ENCODE assay signal across 10 mouse cellular contexts in genomic region chr3:37073211-37073610, GRCm38 (mm10). TPM values are rescaled to one million over a fixed set of nuclear protein-coding genes. Genes with fewer than 3 reads are reported as not detected.
DNase-seq lines count a peak whose midpoint lies in the region; ATAC-seq and TF ChIP-seq lines count a peak whose summit lies in the region.
"Had no signal": no experiment of that assay in that cellular context is flagged by ENCODE, and none has a peak within 500 bp of the region (broad histone marks: within the 10 kb centered on the region; RNA-seq: fewer than 3 reads in every experiment).

No protein-coding gene starts in this region.

- TF ChIP-seq CTCF in heart, postnatal 0 days (IDR thresholded peaks at IDR 0.05; ENCODE audit: low read depth) = peak; percentile 73
- TF ChIP-seq CTCF in liver, postnatal 0 days (IDR thresholded peaks at IDR 0.05; ENCODE audit: low read depth) = peak; percentile 61

- no peak for TF ChIP-seq EP300 in heart, postnatal 0 days (IDR thresholded peaks at IDR 0.05; ENCODE audit: low read depth)
- TF ChIP-seq EP300 in liver, postnatal 0 days (IDR thresholded peaks at IDR 0.05; ENCODE audit: low read depth) = no peak

- H3K4me3 ChIP-seq in heart, postnatal 0 days (ENCODE audit: low read depth, low read length) = no peak overlapping the region
- H3K4me3 ChIP-seq in liver, postnatal 0 days (ENCODE audit: low read depth, low read length) = no peak overlapping the region
- no peak overlapping the region for H3K4me3 ChIP-seq in neural tube, embryonic 15.5 days (replicated peaks)
- H3K4me3 ChIP-seq: neural tube, embryonic 12.5 days had no signal

- no peaks in the 10 kb centered on the region for H3K36me3 ChIP-seq in heart, postnatal 0 days (replicated peaks; ENCODE audit: control insufficient read depth, insufficient read depth, low read length)
- no peaks in the 10 kb centered on the region for H3K36me3 ChIP-seq in liver, postnatal 0 days (replicated peaks; ENCODE audit: insufficient read depth, low read length)
- no peaks in the 10 kb centered on the region for H3K36me3 ChIP-seq in neural tube, embryonic 15.5 days
- H3K36me3 ChIP-seq: neural tube, embryonic 12.5 days had no signal

- H3K27me3 ChIP-seq in heart, postnatal 0 days (ENCODE audit: control insufficient read depth, insufficient read depth, low read length) = no peaks in the 10 kb centered on the region
- no peaks in the 10 kb centered on the region for H3K27me3 ChIP-seq in liver, postnatal 0 days (ENCODE audit: insufficient read depth, low read length)
- no peaks in the 10 kb centered on the region for H3K27me3 ChIP-seq in neural tube, embryonic 15.5 days (replicated peaks)
- H3K27me3 ChIP-seq: neural tube, embryonic 12.5 days had no signal

- H3K9me3 ChIP-seq in heart, postnatal 0 days (replicated peaks; ENCODE audit: control insufficient read depth, low read length) = peaks cover 6% of the 10 kb centered on the region; the same call in 1 of the 2 replicates
- peaks cover 3% of the 10 kb centered on the region for H3K9me3 ChIP-seq in liver, postnatal 0 days (ENCODE audit: low read length)
- H3K9me3 ChIP-seq in neural tube, embryonic 15.5 days (replicated peaks) = peaks cover 7% of the 10 kb centered on the region; the same call in 1 of the 2 replicates

- no peaks in the 10 kb centered on the region for H3K4me1 ChIP-seq in heart, postnatal 0 days (ENCODE audit: control insufficient read depth, insufficient read depth)
- no peaks in the 10 kb centered on the region for H3K4me1 ChIP-seq in liver, postnatal 0 days (ENCODE audit: insufficient read depth)
- H3K4me1 ChIP-seq in neural tube, embryonic 15.5 days = no peaks in the 10 kb centered on the region
- H3K4me1 ChIP-seq: neural tube, embryonic 12.5 days had no signal

- H3K27ac ChIP-seq in heart, postnatal 0 days (ENCODE audit: low read depth) = no peak overlapping the region
- no peak overlapping the region for H3K27ac ChIP-seq in liver, postnatal 0 days (ENCODE audit: low read depth)
- no peak overlapping the region for H3K27ac ChIP-seq in neural tube, embryonic 15.5 days (replicated peaks)
- H3K27ac ChIP-seq: neural tube, embryonic 12.5 days had no signal

- no peak overlapping the region for H3K4me2 ChIP-seq in heart, postnatal 0 days (ENCODE audit: low read depth, low read length)
- no peak overlapping the region for H3K4me2 ChIP-seq in liver, postnatal 0 days (ENCODE audit: low read depth, low read length)
- H3K4me2 ChIP-seq in neural tube, embryonic 15.5 days = no peak overlapping the region
- H3K4me2 ChIP-seq: neural tube, embryonic 12.5 days had no signal

- no peak for ATAC-seq in monocyte, adult 5-6 weeks (replicated peaks; ENCODE audit: insufficient number of reproducible peaks, low FRiP score, low TSS enrichment, poor library complexity, severe bottlenecking)
- ATAC-seq in heart, postnatal 0 days (ENCODE audit: insufficient read depth, low read depth) = no peak
- no peak for ATAC-seq in liver, postnatal 0 days
- ATAC-seq in neural tube, embryonic 15.5 days (ENCODE audit: low FRiP score) = no peak

- peak; percentile 0 to 3 for DNase-seq in monocyte, adult 2 months (ENCODE audit: low read depth in 1 of 2, low spot score in 2 of 2)
- peak; percentile 4 for DNase-seq in adrenal gland, postnatal 25 days
- peak; percentile 36 for DNase-seq in heart, postnatal 0 days (ENCODE audit: low spot score)
- peak; percentile 37 for DNase-seq in liver, postnatal 0 days
- DNase-seq in thymus, postnatal 36 days = peak; percentile 8 to 20

- H3K9ac ChIP-seq in heart, postnatal 0 days (replicated peaks; ENCODE audit: low read depth, low read length) = no peak overlapping the region
- no peak overlapping the region for H3K9ac ChIP-seq in liver, postnatal 0 days (replicated peaks)
- H3K9ac ChIP-seq in neural tube, embryonic 15.5 days (replicated peaks) = no peak overlapping the region
- H3K9ac ChIP-seq: neural tube, embryonic 12.5 days had no signal

RNA-seq across cellular contexts. Expression of gene Adad1, which starts 9.9 kb away (rescaled TPM):
- total RNA-seq in monocyte, adult 5-6 weeks (2017) = 0.11 TPM in 1 of 3 replicates, not detected in the others
- not detected in 2 replicates for total RNA-seq in adrenal gland, postnatal 25 days (2021)
- not detected in 2 replicates for total RNA-seq in heart, postnatal 0 days (2014; rRNA removed; ENCODE audit: low replicate concordance)
- 0.05 and 0.08 TPM in 2 replicates for polyA plus RNA-seq in heart, postnatal 0 days (2015; fragmentation: Nextera tagmentation; extraction: Ambion mirVana)
- 0.04 TPM in 1 of 2 replicates, not detected in the other for polyA plus RNA-seq in liver, postnatal 0 days (2015; fragmentation: Nextera tagmentation; extraction: Ambion mirVana)
- polyA plus RNA-seq in neural tube, embryonic 15.5 days (2015; fragmentation: Nextera tagmentation; extraction: Ambion mirVana) = 0.49 TPM in 1 of 2 replicates, not detected in the other
- total RNA-seq: common myeloid progenitor, adult 5-6 weeks had no signal
- polyA plus RNA-seq: large intestine, adult 2 months had no signal

RNA-seq across cellular contexts. Expression of gene Il2, which starts 52.5 kb away (rescaled TPM):
- total RNA-seq in monocyte, adult 5-6 weeks (2017) = 1.0 TPM in 1 of 3 replicates, not detected in the others
- total RNA-seq in adrenal gland, postnatal 25 days (2021) = not detected in 2 replicates
- total RNA-seq in heart, postnatal 0 days (2014; rRNA removed; ENCODE audit: low replicate concordance) = not detected in 2 replicates
- 0.42 and 0.54 TPM in 2 replicates for polyA plus RNA-seq in heart, postnatal 0 days (2015; fragmentation: Nextera tagmentation; extraction: Ambion mirVana)
- polyA plus RNA-seq in liver, postnatal 0 days (2015; fragmentation: Nextera tagmentation; extraction: Ambion mirVana) = 0.13 TPM in 1 of 2 replicates, not detected in the other
- 0.23 and 0.68 TPM in 2 replicates for polyA plus RNA-seq in neural tube, embryonic 15.5 days (2015; fragmentation: Nextera tagmentation; extraction: Ambion mirVana)
- total RNA-seq: common myeloid progenitor, adult 5-6 weeks had no signal
- polyA plus RNA-seq: large intestine, adult 2 months had no signal
